Mouse (Mus musculus): ENCODE measurements around the gene Popdc3.
"Not testable (repeated sequence)": the region's sequence is repeated elsewhere in the genome, so short reads cannot be mapped to it uniquely, and the experiment has no call there.

Gene Popdc3

DNA sequence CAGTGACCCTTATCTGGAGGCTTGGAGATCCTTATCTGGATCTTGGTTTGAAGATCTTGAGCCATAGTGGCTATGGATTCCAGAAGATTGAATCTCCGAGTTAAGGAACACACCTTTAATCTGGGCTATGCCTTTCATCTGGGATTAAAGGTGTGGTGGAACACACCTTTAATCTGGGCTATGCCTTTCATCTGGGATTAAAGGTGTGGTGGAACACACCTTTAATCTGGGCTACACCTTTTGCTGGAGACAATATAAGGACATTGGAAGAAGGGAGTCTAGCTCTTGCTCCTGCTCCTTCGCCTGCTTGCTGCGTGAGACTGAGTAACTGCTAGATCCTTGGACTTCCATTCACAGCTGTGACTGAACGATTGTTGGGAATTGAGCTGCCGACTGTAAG lies at the start of gene Popdc3:
TSS of gene Popdc3 (plus strand) at position 301 of the 400 bp plus-strand sequence.
- CTCF ChIA-PET = not testable (repeated sequence)

DNA sequence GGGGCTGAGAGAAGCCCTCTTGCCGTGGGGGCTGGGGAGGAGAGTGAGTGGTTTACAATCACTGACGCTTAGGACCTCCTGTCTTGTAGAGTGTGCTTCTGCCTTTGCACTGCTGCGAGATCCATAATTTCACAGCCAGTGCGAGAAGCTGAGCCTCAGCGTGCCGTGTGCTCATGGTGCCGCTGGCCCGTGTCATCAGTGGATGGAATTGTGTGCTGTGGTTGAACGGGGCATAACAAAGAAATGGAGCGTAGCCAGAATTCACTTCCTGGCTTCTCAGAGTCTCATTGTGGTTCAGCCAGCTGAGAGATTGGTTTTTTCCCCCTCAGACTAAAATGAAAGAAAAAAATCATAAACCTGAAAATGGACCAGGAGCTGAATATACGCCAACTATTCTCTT lies 48.8 kb upstream of the Popdc3 start:
- CTCF ChIA-PET = interaction anchor here (1.4 kb wide), 1 partner anchor 20 kb away, joined by 4 read pairs; no protein-coding TSS in a partner anchor

DNA sequence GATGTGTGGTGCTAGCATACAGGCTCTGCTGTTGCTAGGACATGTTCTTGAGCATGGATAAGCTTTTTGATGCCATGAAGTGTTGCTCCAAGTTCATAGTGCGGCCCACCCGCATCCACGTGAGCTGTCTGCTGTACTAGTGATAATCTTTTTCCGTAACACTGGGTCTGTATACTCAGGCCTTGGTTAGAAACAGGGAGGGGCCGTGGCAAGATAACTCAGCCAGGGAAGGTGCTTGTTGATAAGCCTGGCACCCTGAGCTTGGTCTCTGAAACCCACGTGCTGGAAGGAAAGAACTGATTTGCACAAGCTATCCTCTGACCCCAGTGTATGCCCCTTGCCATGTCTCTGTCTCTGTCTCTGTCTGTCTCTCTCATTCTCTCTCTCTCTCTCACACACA lies 47.9 kb upstream of the Popdc3 start:
- CTCF ChIA-PET = interaction anchor here (1.4 kb wide), 1 partner anchor 21 kb away, joined by 4 read pairs; no protein-coding TSS in a partner anchor

DNA sequence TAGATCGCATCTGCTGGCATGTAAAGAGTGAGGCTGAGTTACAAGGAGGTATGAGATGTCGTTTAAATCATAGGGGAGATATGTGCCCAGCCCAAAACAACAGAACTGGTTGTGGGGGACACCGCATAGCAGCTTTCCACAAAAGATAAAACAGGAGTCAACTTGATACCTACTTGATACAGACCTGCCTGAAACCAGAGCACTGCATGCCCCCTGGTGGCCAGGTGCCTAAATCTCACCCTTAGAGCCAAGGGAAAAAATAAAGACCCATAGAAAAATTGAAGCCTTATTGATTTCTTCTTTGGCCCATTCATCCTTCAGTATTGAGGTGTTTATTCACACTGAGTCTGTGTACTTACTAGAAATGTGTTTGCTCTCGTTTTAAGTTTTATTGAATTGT lies 45.5 kb upstream of the Popdc3 start:
- CTCF ChIA-PET = interaction anchor here (0.6 to 1.0 kb wide), 2 partner anchors 33 to 66 kb away, joined by 6 to 8 read pairs; no protein-coding TSS in a partner anchor

DNA sequence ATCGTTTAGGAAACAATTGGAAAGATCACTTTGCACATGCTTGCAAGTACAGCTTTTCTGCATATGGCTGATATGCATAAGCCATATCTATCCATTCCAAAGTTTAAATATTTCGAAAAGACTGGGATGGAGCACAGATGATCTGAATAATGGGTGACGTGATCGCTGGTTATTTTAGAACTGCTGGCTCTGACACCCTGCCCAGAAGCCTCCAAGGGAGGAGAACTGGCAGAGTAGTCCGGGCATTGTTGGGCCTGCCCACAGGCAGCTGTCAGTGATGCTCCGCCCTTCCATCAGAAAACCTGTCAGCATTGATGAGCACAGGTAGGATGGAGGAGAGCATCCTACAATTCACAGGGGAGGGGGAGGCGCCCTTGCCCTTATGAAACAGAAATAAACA lies 41.1 kb upstream of the Popdc3 start:
- CTCF ChIA-PET = no interaction called here

DNA sequence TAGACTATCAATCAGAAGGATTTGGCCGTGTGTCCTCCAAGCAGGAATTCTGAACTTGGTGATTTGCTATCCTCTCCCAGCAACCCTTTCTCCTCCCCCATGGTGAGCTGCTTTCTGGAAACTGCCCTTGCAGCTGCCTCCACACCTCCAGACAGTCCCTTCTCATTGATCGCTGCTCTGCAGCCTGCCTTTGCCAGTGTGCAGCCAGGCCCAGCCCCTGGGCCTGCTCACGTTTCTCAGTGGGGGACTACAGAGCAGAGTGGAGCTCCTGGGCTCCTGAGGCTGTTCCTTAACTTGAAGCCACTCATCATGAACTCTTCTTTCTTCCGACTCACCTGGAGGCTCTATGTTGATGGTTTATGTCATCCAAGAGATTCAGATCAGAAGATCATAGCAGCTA lies 38.0 kb upstream of the Popdc3 start:
- CTCF ChIA-PET = no interaction called here

DNA sequence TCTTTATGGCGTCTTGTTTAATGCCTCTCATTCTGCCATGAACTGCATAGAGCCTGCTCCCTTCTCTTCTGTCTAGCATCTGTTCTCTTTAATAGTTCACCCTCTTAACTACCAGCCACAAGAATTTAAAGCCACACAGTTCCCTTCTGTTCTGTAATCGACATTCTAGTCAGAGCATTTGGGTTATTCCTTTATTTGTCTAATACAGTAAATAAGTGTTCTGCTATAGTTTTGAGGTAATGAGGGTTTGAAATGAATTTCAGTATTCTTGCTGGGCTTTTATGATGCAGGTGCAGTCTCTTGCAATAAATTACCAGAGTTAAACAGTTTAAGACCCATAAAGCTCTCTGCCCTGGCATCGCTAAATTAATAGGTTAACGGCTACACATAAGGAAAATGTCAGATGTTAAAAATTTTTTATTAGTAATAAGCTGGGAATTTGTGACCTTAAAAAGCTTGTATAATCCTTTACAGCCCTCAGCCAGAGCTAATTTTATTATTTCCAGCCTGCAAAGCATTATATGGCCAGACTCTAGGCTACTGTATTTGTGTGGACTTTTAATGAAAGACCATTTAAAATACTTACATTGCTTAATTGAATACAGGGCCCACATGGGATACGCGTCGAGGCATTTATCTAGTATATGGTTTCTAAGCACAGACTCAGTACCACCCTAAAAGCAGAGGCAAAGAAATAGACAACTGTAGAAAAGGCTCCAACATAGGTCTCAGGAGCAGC lies 37.3 kb upstream of the Popdc3 start:
- CTCF ChIA-PET = no interaction called here

DNA sequence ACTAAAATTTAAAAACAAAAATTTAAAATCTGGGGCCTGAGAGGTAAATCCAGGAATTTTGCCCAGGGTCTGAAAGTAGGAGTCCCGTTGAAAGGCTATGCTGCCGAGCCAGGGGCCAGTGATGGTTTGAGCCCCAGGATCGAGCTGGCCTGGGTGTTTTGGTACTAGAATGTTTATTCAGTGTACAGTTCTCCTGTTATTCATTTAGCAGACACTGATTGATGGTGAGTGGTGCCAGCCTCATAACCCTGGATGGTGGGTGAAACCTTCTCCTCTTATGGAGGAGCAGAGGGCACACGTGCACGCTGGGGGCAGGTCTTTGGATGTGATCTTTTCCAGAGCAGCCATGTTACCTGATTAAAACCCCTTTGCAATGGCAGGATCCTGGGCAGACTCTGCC lies 35.5 kb upstream of the Popdc3 start:
- CTCF ChIA-PET = interaction anchor here (0.6 to 0.7 kb wide), 2 partner anchors 74 to 137 kb away, joined by 3 read pairs; no protein-coding TSS in a partner anchor

DNA sequence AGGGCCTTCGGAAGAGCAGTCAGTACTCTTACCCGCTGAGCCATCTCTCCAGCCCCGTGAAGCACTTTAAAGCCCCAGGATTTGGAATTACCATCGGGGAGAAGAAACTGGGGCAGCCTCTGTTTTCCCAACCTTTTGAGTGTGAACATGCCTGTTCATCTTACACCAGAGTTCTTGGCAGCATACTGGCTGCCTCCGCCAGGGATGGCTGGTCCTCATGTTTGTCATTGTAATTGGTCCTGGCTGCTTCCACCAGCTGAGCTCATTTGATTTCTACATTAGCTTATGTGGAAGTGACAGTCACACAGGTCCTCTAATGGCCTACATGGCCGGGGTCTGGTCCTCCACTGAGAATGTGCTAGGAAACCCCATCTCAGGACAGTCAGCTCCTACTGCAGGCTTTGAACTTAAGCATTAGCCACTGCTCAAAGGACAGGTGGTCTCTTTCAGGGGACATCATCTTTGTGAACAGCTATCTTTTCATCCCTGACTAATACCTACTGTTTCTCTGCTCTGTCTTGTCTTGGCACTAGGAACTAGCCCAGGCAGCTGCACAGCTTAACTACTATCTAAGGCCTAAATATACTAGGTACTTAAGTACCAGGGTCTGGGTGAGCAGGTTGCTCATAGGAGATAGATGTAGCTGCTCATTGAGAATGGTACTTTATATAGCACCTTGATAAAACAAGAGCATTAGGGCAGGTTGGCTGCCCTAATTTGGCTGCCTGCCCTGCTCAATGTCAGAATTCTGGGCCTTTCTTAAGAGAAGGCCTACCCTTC lies 33.7 kb upstream of the Popdc3 start:
- CTCF ChIA-PET = no interaction called here

DNA sequence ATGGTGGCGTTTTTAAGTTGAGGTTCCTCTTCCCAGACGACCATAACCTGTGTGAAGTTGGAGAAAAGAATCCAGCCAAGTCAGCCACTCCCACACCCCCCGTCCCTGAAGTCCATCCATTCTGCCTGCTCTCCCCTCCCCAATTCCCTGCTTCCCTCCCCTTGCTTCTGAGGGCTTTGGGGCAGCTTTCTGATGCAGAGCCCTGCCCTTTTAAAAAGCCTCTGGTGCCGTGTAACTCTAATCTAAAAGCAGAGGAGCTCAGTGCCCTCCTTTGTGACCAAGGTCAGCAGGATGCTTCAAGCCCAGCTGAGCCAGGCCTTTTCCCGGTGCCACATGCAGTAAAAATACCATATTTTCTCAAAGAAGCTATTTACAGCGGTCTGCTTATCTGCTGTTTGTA lies 31.1 kb upstream of the Popdc3 start:
- CTCF ChIA-PET = no interaction called here

DNA sequence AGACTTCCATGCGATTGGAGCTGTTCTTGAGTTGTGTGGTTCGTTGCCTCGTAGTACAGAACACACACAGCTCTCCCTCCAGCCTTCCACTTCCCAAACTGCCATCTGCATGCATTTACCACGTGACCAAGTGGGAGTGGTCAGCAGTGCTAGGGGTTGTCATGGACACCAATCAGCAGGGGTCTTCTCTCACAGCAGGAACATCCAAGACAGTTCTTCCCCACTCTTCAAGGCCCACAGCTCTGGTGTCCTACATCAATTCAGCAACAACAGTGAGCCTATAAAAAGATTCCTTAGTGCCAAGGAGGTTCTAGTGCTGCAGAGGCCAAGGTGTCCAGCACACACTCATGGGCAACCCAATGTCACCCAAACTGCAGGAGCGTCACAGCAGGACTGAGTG lies 26.8 kb upstream of the Popdc3 start:
- CTCF ChIA-PET = interaction anchor here (0.6 kb wide), 1 partner anchor 597 kb away, joined by 3 read pairs; no protein-coding TSS in a partner anchor

DNA sequence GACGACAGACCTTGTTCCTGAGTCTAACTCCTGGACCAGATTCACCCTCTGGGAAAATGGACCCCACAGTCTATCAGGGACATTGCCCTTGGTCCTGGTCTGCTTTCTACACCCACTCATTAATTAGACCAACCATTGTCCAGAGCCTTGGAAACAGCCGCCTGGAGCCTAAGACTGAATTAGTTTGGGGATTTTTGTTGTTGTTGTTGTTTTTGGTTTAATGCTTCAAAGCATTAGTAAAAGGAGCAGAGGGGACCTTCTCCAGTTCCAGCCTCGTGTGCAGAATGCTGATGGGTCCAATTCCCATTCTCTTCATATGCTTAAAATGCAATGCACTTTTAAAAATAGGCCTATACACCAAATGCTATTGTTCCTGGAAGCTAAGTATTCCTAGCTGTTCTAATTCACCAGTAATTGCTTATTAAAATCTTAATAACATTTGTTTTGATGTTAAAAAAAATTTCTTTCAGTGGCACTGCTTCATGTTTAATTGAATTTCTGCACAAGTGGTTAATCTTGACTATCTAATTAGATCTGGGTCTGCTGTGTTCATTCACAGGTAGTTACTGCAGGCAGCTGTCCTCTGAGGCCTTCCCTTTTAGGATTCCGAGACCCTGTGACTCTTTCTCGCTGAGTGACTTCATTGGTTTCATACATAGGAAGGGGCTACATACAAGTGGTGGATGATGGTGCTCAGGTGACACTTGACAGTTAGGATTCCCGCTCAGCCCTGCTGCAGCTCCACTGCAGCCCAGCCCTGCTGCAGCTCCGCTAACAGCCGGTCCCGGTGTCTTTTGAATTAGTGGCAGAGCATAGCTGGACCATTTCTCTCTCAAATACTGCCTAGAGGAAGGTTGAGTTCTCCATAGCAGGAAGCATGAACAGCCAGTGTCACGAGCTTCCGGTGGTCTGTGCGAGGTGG lies 25.9 kb upstream of the Popdc3 start:
- CTCF ChIA-PET = no interaction called here

DNA sequence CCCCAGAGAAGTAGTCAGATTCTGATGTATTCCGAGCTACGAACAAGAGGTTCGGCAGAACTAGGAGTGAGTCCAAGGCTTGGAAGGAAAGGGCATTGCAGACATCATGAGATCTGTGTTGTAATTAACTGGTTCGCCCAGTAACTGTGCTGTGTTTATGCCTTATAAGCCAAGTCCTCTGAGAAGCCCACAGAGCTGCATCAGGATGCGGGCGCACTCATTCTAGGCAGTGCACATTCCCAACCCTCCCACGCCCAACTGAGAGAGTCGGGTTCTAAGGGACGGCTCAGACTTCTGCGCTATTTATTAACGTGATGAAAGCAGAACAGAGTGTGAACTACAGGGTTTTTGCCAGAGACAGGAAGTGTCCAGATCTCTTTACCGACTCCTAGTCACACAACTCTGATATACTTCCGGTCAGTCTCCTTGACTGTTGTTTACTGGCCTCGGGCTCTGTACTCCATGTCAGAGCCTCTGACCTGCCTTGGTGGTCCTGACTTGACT lies 23.3 kb upstream of the Popdc3 start:
- CTCF ChIA-PET = no interaction called here

DNA sequence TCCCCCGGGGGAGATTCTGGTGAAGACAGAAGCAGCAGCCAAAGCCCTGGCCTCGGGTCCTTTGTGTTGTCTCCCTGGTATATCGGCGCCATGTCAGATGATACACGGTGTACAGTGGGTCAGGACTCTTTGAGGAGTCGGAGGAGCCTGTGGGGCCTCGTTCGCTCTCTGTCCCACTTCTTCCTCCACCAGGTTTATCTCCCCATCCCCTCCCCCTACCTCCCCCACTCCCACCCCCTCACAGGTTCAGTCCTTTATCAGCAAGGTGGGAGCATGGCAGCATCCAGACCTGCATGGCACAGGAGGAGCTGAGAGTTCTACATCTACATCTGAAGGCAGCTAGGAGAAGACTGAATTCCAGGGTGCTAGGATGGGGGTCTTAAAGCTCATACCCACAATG lies 12.0 kb upstream of the Popdc3 start:
- CTCF ChIA-PET = no interaction called here

DNA sequence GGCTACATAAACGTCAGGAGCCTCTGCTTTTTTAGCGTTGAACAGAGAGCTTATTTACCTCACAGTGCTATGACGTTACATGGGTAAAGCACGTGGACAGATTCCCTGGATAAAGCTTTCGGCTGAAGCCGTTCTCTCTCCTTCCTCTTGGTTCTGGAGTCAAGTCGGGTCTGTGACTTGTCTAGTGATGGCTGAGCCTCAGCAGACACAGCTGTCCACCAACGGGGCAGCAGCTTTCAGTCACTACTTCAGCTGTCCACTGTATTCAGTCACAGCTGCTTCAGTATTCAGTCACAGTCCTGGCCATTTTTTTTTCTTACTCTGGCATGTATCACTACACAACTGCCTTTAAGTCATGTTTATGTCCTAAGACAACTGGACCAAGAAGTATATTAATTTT lies 4.0 kb upstream of the Popdc3 start:
- CTCF ChIA-PET = no interaction called here

DNA sequence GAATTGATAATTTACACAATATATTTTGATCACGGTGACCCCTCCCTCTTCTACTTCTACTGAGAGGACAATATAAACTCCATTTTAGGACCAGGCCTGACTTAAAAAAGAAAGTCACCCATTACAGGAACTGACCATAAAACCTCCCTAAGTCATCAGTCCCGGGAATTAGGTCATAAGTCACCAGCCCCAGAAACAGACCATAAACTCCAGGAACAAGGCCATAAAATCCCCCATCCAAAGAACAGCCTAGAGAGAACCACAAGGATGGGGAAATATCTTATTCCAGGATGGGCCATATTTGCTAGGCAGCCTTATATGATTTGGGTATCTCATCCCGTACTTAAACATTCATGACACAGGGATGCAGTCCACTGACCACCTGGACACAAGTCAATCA lies 3.6 kb upstream of the Popdc3 start:
- CTCF ChIA-PET = no interaction called here

DNA sequence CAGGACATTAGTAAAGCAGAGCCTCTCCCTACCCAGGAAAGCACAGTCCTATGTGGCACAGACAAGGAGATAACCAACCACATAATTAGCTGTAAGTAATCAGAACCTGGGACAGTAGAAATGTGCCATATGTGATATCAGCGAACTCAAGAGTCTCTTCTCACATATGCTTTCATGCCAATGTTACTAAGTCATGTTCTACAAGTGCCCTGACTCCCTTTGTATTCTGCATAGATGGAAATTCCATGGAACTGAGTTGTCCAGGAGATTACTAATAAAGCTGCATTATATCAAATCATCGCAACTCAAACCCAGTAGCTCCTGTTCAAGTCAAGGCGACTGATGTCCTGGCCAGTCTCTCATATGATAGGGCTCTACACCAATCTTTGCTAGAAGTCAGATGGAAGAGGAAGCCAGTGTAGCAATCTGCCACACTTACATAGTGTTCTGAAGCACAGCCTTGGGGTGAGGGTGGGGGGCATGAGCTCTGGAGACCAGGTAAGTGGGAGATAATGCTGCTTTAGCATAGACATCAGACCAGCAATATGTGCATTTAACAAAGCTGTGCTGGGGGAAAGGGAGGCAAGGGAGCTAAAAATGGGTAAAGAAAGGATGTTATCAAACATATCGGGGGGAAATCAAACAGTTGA lies 2.9 kb downstream of the Popdc3 start:
- CTCF ChIA-PET = no interaction called here

DNA sequence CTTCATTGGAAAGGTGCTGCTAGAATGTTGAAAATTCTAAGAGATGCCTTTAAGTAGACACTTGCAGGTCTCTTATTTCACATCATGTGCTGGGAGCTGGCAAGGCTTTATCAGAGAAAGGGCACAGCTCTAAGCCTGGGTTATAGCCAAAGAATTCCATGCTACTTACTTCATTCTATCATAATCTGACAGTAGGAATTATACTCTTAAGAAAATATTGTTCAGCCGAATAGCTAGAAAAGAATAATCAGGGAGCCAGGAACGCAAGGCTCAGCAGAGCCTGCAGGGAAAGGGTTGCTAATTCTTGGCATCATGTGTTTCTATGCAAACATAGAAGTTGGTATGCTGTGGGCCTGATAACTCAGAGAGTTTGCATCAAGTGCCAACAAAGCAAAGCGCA lies 3.4 kb downstream of the Popdc3 start:
- CTCF ChIA-PET = no interaction called here

DNA sequence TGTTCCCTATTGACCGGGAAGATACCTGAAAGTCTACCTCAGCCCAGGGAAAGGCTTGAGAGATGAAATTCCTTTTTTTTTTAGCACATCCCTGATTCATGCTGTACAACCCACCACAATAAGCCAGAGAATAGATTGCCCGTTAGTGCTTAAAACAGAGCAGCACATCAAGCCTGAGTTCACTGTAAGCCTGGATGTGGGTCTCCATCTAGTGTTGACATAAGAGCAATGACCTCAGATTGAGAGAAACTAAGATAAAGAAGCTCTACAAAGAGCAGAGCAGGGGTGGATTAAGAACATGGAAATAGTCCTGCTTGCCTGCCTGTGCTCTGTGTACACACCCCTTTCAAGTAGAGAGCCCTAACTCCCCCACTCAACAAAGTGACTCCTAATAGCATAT lies 7.6 kb downstream of the Popdc3 start:
- CTCF ChIA-PET = no interaction called here

DNA sequence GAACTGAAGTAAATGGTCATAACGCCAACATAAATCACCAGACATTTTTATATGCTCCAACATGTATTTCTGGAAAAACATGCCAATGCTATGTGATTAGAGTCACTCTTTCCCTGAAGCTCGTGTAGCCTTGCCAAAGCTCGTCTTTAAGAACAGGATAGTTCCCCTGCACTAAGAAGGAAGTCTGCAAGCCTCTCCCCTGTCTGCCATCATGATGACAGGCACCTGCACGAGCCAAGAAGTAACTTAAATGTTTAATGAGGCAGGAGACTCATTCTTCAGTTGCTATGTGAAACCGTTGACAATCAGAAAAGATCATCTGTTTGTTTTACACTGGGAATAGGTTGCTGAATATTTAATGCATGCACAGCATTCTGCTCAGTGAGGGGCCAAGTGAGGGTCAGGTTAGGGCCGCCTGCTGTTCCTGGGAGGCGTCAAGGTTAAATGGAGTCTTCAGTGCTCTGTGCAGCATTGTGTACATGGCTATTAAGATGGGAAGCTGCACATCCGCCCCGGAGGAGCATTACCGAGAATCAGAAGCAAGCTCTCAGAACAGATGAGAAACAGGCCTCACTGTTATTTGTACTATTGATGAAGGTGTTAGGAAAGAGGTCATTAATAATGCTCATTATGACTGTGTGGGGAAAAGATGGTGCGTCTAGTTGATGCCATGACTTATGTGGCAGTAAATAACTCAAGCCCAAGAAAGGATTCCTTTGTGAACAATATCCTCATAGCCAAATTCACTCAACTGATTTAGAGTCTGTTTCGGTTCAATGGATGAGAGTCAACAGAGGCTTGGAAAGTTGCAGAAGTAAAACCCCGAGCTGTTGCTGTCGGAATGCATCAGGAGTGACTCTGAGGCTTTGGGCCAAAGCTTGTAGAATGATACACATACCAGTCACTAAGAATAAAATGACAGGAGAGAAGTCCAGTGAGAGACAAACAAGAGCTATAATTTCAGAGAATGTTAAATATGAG lies 15.7 kb downstream of the Popdc3 start:
- CTCF ChIA-PET = no interaction called here

Data from spleen, embryonic (tissue).